Mouse (Mus musculus): ENCODE measurements around the gene Gm10277. TPM values are rescaled to one million over a fixed set of nuclear protein-coding genes. Genes with fewer than 3 reads are reported as not detected.

The Gm10277 gene
- polyA plus RNA-seq, 1 experiment, result not detected

- H3K27me3 ChIP-seq (ENCODE audit: control insufficient read depth, insufficient read depth, low read length), result peaks cover 11% of the 10 kb centered on the region
- DNase-seq (ENCODE audit: low read depth in 1 of 2, low spot score in 2 of 2), result no peak
- TF ChIP-seq CTCF (IDR thresholded peaks at IDR 0.05; ENCODE audit: extremely low read depth, insufficient read depth, insufficient read length, insufficient replicate concordance), result no peak
- no peak for TF ChIP-seq POLR2A (IDR thresholded peaks at IDR 0.05; ENCODE audit: low read depth, low read length)
- no peaks in the 10 kb centered on the region for H3K36me3 ChIP-seq (ENCODE audit: control insufficient read depth, insufficient read depth, low read length)
- peaks cover 4% of the 10 kb centered on the region; the same call in 1 of the 2 replicates for H3K4me1 ChIP-seq (ENCODE audit: control insufficient read depth, insufficient read depth, insufficient read length)
- H3K4me3 ChIP-seq (ENCODE audit: extremely low read depth, insufficient read depth, insufficient read length), result no peak overlapping the region
- 76% methylated on average over 4 of the region's 4 CpGs for WGBS
- no peak overlapping the region; the same call in 1 of the 2 replicates for H3K27ac ChIP-seq (ENCODE audit: insufficient read depth, low read length)
Measured at GRCm38 (mm10) chr11:77765459-77765777, 22.1 kb downstream of the Gm10277 start.

- 58% methylated on average over 9 of the region's 9 CpGs for WGBS
- Histone ChIP-seq H3K36me3 (ENCODE audit: control insufficient read depth, insufficient read depth, low read length) (no peaks in the 10 kb centered on the region), H3K27ac (ENCODE audit: insufficient read depth, low read length) (no peak overlapping the region), H3K27me3 (ENCODE audit: control insufficient read depth, insufficient read depth, low read length) (peaks cover 11% of the 10 kb centered on the region), H3K4me3 (ENCODE audit: extremely low read depth, insufficient read depth, insufficient read length) (no peak overlapping the region), H3K4me1 (ENCODE audit: control insufficient read depth, insufficient read depth, insufficient read length) (peaks cover 4% of the 10 kb centered on the region; the same call in 1 of the 2 replicates)
- TF ChIP-seq CTCF (IDR thresholded peaks at IDR 0.05; ENCODE audit: extremely low read depth, insufficient read depth, insufficient read length, insufficient replicate concordance), result no peak
- no peak for TF ChIP-seq POLR2A (IDR thresholded peaks at IDR 0.05; ENCODE audit: low read depth, low read length)
- DNase-seq (ENCODE audit: low read depth in 1 of 2, low spot score in 2 of 2), result no peak
Measured at GRCm38 (mm10) chr11:77764694-77765458, 22.7 kb downstream of the Gm10277 start.

GRCm38 (mm10) chr11:77763673-77764340 is 23.7 kb downstream of the Gm10277 start:
- TF ChIP-seq POLR2A (IDR thresholded peaks at IDR 0.05; ENCODE audit: low read depth, low read length) (no peak), CTCF (IDR thresholded peaks at IDR 0.05; ENCODE audit: extremely low read depth, insufficient read depth, insufficient read length, insufficient replicate concordance) (no peak)
- WGBS, result 19% methylated on average over 26 of the region's 26 CpGs
- Histone ChIP-seq H3K27me3 (ENCODE audit: control insufficient read depth, insufficient read depth, low read length) (peaks cover 11% of the 10 kb centered on the region), H3K36me3 (ENCODE audit: control insufficient read depth, insufficient read depth, low read length) (no peaks in the 10 kb centered on the region), H3K4me1 (ENCODE audit: control insufficient read depth, insufficient read depth, insufficient read length) (peaks cover 4% of the 10 kb centered on the region; the same call in 1 of the 2 replicates), H3K4me3 (ENCODE audit: extremely low read depth, insufficient read depth, insufficient read length) (peak overlapping the region; percentile 64), H3K27ac (ENCODE audit: insufficient read depth, low read length) (peak overlapping the region; percentile 23; the same call in 1 of the 2 replicates)
- no peak for DNase-seq (ENCODE audit: low read depth in 1 of 2, low spot score in 2 of 2)

- H3K27me3 ChIP-seq (ENCODE audit: control insufficient read depth, insufficient read depth, low read length), result peaks cover 11% of the 10 kb centered on the region
- H3K27ac ChIP-seq (ENCODE audit: insufficient read depth, low read length), result peak within 1 kb of the TSS; percentile 23; the same call in 1 of the 2 replicates
- H3K4me1 ChIP-seq (ENCODE audit: control insufficient read depth, insufficient read depth, insufficient read length), result peaks cover 4% of the 10 kb centered on the region; the same call in 1 of the 2 replicates
- peak; percentile 22 to 72 for DNase-seq (ENCODE audit: low read depth in 1 of 2, low spot score in 2 of 2)
- TF ChIP-seq POLR2A (IDR thresholded peaks at IDR 0.05; ENCODE audit: low read depth, low read length) (no peak), CTCF (IDR thresholded peaks at IDR 0.05; ENCODE audit: extremely low read depth, insufficient read depth, insufficient read length, insufficient replicate concordance) (peak; percentile 79)
- 4% methylated on average over 77 of the region's 79 CpGs for WGBS
- peak within 1 kb of the TSS; percentile 64 for H3K4me3 ChIP-seq (ENCODE audit: extremely low read depth, insufficient read depth, insufficient read length)
- H3K36me3 ChIP-seq (ENCODE audit: control insufficient read depth, insufficient read depth, low read length), result no peaks in the 10 kb centered on the region
Measured at GRCm38 (mm10) chr11:77762783-77763672, 24.5 kb downstream of the Gm10277 start, which contains the start of gene Myo18a. Gene Myo18a, plus strand, starts transcription at chr11:77763246.

GRCm38 (mm10) chr11:77760031-77760430 is 27.5 kb downstream of the Gm10277 start:
- no peak for TF ChIP-seq CTCF (IDR thresholded peaks at IDR 0.05; ENCODE audit: extremely low read depth, insufficient read depth, insufficient read length, insufficient replicate concordance)
- no peak for TF ChIP-seq POLR2A (IDR thresholded peaks at IDR 0.05; ENCODE audit: low read depth, low read length)
- Histone ChIP-seq H3K4me1 (ENCODE audit: control insufficient read depth, insufficient read depth, insufficient read length) (no peaks in the 10 kb centered on the region), H3K4me3 (ENCODE audit: extremely low read depth, insufficient read depth, insufficient read length) (no peak overlapping the region), H3K27me3 (ENCODE audit: control insufficient read depth, insufficient read depth, low read length) (peaks cover 7% of the 10 kb centered on the region), H3K27ac (ENCODE audit: insufficient read depth, low read length) (no peak overlapping the region), H3K36me3 (ENCODE audit: control insufficient read depth, insufficient read depth, low read length) (no peaks in the 10 kb centered on the region)
- DNase-seq (ENCODE audit: low read depth in 1 of 2, low spot score in 2 of 2), result no peak
- 54% methylated on average over 4 of the region's 4 CpGs for WGBS

GRCm38 (mm10) chr11:77753469-77753868 is 34.1 kb downstream of the Gm10277 start:
- Histone ChIP-seq H3K36me3 (ENCODE audit: control insufficient read depth, insufficient read depth, low read length) (no peaks in the 10 kb centered on the region), H3K27ac (ENCODE audit: insufficient read depth, low read length) (no peak overlapping the region), H3K4me3 (ENCODE audit: extremely low read depth, insufficient read depth, insufficient read length) (no peak overlapping the region), H3K4me1 (ENCODE audit: control insufficient read depth, insufficient read depth, insufficient read length) (no peaks in the 10 kb centered on the region), H3K27me3 (ENCODE audit: control insufficient read depth, insufficient read depth, low read length) (no peaks in the 10 kb centered on the region)
- DNase-seq (ENCODE audit: low read depth in 1 of 2, low spot score in 2 of 2), result no peak
- WGBS, result 81% methylated on average over 3 of the region's 3 CpGs
- no peak for TF ChIP-seq CTCF (IDR thresholded peaks at IDR 0.05; ENCODE audit: extremely low read depth, insufficient read depth, insufficient read length, insufficient replicate concordance)
- no peak for TF ChIP-seq POLR2A (IDR thresholded peaks at IDR 0.05; ENCODE audit: low read depth, low read length)

Measured in spleen, adult 2 months (tissue).